In the genomic region with DNA sequence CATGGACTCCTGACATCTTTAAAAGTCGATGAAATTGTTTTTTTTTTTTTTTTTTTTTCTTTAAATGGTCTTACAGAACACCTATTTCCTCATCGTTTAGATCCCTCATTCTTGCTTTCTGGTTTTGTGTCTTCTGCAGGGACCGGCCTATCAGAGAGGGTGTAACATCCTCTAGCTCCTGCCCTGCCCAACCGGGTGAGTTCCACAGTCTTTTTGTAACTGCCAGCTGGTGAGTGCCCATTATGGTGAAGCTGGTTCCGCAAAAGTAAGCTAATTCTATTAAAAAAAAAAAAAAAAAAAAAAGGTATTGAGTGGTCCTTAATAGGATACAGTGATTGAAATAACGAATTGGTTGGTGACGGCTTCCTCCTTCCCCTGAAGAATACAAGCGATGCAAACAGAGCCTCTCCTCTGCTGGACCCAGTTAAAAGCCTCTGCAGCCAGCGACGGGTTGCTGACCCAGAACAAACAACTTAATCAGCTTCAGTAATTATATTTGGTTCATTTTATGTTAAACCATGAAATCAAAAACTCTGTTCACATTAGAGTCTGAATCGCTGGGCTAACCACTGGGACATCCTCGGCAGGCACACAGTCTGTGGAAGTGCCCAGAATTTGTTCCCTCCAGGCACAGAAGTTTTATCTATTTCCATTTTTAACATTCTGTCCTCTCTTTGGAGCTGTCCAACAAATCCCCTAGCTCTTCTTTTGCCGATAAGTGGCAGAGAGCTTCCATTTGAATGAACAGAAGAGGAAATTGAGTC, we compare ENCODE assay signal across 16 mouse cellular contexts.
DNase-seq lines count a peak whose midpoint lies in the region; ATAC-seq lines count a peak whose summit lies in the region.
"Had no signal": no experiment of that assay in that cellular context is flagged by ENCODE, and none has a peak within 500 bp of the region (broad histone marks: within the 10 kb centered on the region; RNA-seq: fewer than 3 reads in every experiment).

No protein-coding gene starts in this region.

- H3K27ac ChIP-seq in heart, embryonic 11.5 days (ENCODE audit: low read depth, low read length) = 0 out of 2 replicates have a peak overlapping the region, but pooled peaks have one; percentile 10
- no peak overlapping the region for H3K27ac ChIP-seq in hindbrain, embryonic 14.5 days
- H3K27ac ChIP-seq in hindbrain, embryonic 16.5 days (ENCODE audit: low read depth, low read length) = no peak overlapping the region
- no peak overlapping the region; the same call in 1 of the 2 replicates for H3K27ac ChIP-seq in midbrain, embryonic 11.5 days (ENCODE audit: low read depth, low read length)
- H3K27ac ChIP-seq: intestine, embryonic 15.5 days; limb, embryonic 12.5 days; liver, embryonic 14.5 days had no signal

- no peaks in the 10 kb centered on the region for H3K9me3 ChIP-seq in heart, embryonic 11.5 days (replicated peaks; ENCODE audit: control insufficient read depth, low read length)
- 0 out of 2 replicates have a peak, but pooled peaks cover 4% of the 10 kb centered on the region for H3K9me3 ChIP-seq in hindbrain, embryonic 14.5 days (ENCODE audit: control insufficient read depth, low read length)
- H3K9me3 ChIP-seq in hindbrain, embryonic 16.5 days (ENCODE audit: control insufficient read depth, low read length) = no peaks in the 10 kb centered on the region; the same call in 1 of the 2 replicates
- peaks cover 3% of the 10 kb centered on the region; the same call in 1 of the 2 replicates for H3K9me3 ChIP-seq in midbrain, embryonic 11.5 days (ENCODE audit: control insufficient read depth, low read length)
- H3K9me3 ChIP-seq: intestine, embryonic 15.5 days had no signal

- no peak overlapping the region for H3K9ac ChIP-seq in heart, embryonic 11.5 days (ENCODE audit: low read depth, low read length)
- H3K9ac ChIP-seq in hindbrain, embryonic 14.5 days = no peak overlapping the region
- H3K9ac ChIP-seq in hindbrain, embryonic 16.5 days (ENCODE audit: low read depth, low read length) = no peak overlapping the region
- H3K9ac ChIP-seq in midbrain, embryonic 11.5 days (ENCODE audit: low read length) = no peak overlapping the region
- H3K9ac ChIP-seq: intestine, embryonic 15.5 days; limb, embryonic 12.5 days; liver, embryonic 14.5 days had no signal

- 63% methylated on average over 13 of the region's 13 CpGs for WGBS in heart, embryonic 11.5 days (ENCODE audit: insufficient replicate concordance)
- WGBS in hindbrain, embryonic 14.5 days = 36% methylated on average over 13 of the region's 13 CpGs
- 33% methylated on average over 13 of the region's 13 CpGs for WGBS in hindbrain, embryonic 16.5 days
- WGBS in midbrain, embryonic 11.5 days = 40% methylated on average over 13 of the region's 13 CpGs

- H3K4me3 ChIP-seq in heart, embryonic 11.5 days (ENCODE audit: low read depth, low read length) = no peak overlapping the region
- no peak overlapping the region for H3K4me3 ChIP-seq in hindbrain, embryonic 14.5 days (replicated peaks; ENCODE audit: low read length)
- no peak overlapping the region for H3K4me3 ChIP-seq in hindbrain, embryonic 16.5 days (ENCODE audit: low read length)
- no peak overlapping the region for H3K4me3 ChIP-seq in midbrain, embryonic 11.5 days (ENCODE audit: low read depth, low read length)
- H3K4me3 ChIP-seq: intestine, embryonic 15.5 days; limb, embryonic 12.5 days; megakaryocyte, embryonic 14.5 days had no signal

- peak overlapping the region; percentile 34; the same call in 1 of the 2 replicates for H3K4me2 ChIP-seq in heart, embryonic 11.5 days
- no peak overlapping the region for H3K4me2 ChIP-seq in hindbrain, embryonic 14.5 days (replicated peaks)
- no peak overlapping the region for H3K4me2 ChIP-seq in hindbrain, embryonic 16.5 days (ENCODE audit: low read length)
- no peak overlapping the region for H3K4me2 ChIP-seq in midbrain, embryonic 11.5 days
- H3K4me2 ChIP-seq: intestine, embryonic 15.5 days; limb, embryonic 12.5 days had no signal

- H3K4me1 ChIP-seq in heart, embryonic 11.5 days (ENCODE audit: control insufficient read depth, insufficient read depth, low read length) = peaks cover 7% of the 10 kb centered on the region; the same call in 1 of the 2 replicates
- H3K4me1 ChIP-seq in hindbrain, embryonic 14.5 days (replicated peaks; ENCODE audit: control insufficient read depth, insufficient read depth, low read length) = no peaks in the 10 kb centered on the region
- H3K4me1 ChIP-seq in hindbrain, embryonic 16.5 days (ENCODE audit: control insufficient read depth, insufficient read depth, low read depth, low read length) = no peaks in the 10 kb centered on the region
- peaks cover 7% of the 10 kb centered on the region; the same call in 1 of the 2 replicates for H3K4me1 ChIP-seq in midbrain, embryonic 11.5 days (ENCODE audit: control insufficient read depth, insufficient read depth, low read length)
- H3K4me1 ChIP-seq: intestine, embryonic 15.5 days; limb, embryonic 12.5 days; megakaryocyte, embryonic 14.5 days had no signal

- ATAC-seq in heart, embryonic 11.5 days (replicated peaks; ENCODE audit: insufficient number of reproducible peaks, low FRiP score, low TSS enrichment) = no peak
- ATAC-seq in hindbrain, embryonic 14.5 days (ENCODE audit: low FRiP score) = peak; percentile 60; the same call in 1 of the 2 replicates
- no peak; the same call in 1 of the 2 replicates for ATAC-seq in hindbrain, embryonic 16.5 days
- peak; percentile 57 for ATAC-seq in midbrain, embryonic 11.5 days (ENCODE audit: low FRiP score)
- ATAC-seq: intestine, embryonic 15.5 days; lung, postnatal 0 days had no signal

- H3K27me3 ChIP-seq in heart, embryonic 11.5 days (ENCODE audit: control insufficient read depth, insufficient read depth, low read length) = no peaks in the 10 kb centered on the region
- no peaks in the 10 kb centered on the region for H3K27me3 ChIP-seq in hindbrain, embryonic 14.5 days (ENCODE audit: control insufficient read depth, insufficient read depth, low read length)
- H3K27me3 ChIP-seq in hindbrain, embryonic 16.5 days (replicated peaks; ENCODE audit: control insufficient read depth, insufficient read depth, low read length) = no peaks in the 10 kb centered on the region
- H3K27me3 ChIP-seq in midbrain, embryonic 11.5 days (ENCODE audit: control insufficient read depth, insufficient read depth, low read length) = no peaks in the 10 kb centered on the region
- H3K27me3 ChIP-seq: intestine, embryonic 15.5 days; limb, embryonic 12.5 days; megakaryocyte, embryonic 14.5 days had no signal

- DNase-seq in heart, postnatal 4 days = no peak
- DNase-seq in hindbrain, embryonic 14.5 days (ENCODE audit: low spot score) = no peak
- DNase-seq in midbrain, embryonic 11.5 days (ENCODE audit: low spot score, missing footprints) = peak; percentile 91
- no peak for DNase-seq in ovary, postnatal 10 days (ENCODE audit: low spot score)
- no peak for DNase-seq in cerebellum, adult 18-20 months
- DNase-seq: adrenal gland, adult 8-10 months; cerebellum, adult 8-10 months; gastrocnemius, postnatal 36 days; thymus, adult 18-20 months had no signal

- no peaks in the 10 kb centered on the region for H3K36me3 ChIP-seq in heart, embryonic 11.5 days (ENCODE audit: control insufficient read depth, insufficient read depth, low read length)
- no peaks in the 10 kb centered on the region for H3K36me3 ChIP-seq in hindbrain, embryonic 14.5 days (replicated peaks; ENCODE audit: control insufficient read depth, insufficient read depth)
- H3K36me3 ChIP-seq in hindbrain, embryonic 16.5 days (ENCODE audit: control insufficient read depth, insufficient read depth, low read length) = no peaks in the 10 kb centered on the region
- H3K36me3 ChIP-seq in midbrain, embryonic 11.5 days (ENCODE audit: control insufficient read depth, insufficient read depth, low read length) = no peaks in the 10 kb centered on the region
- H3K36me3 ChIP-seq: intestine, embryonic 15.5 days; limb, embryonic 12.5 days had no signal

Comparison
In these comparisons a context has a peak if more than half of its experiments do, and no peak if none do; other contexts are left out.
1. ATAC-seq: peak in hindbrain, embryonic 14.5 days (single experiment) and midbrain, embryonic 11.5 days (single experiment); none in heart, embryonic 11.5 days (single experiment) and hindbrain, embryonic 16.5 days (single experiment).